Mouse (Mus musculus): ENCODE measurements around the gene Tekt5. TPM values are rescaled to one million over a fixed set of nuclear protein-coding genes. Genes with fewer than 3 reads are reported as not detected.

The Tekt5 gene
- not detected in 2 replicates for polyA plus RNA-seq (2011; ENCODE audit: insufficient read length, low read depth, missing spikeins)

DNA sequence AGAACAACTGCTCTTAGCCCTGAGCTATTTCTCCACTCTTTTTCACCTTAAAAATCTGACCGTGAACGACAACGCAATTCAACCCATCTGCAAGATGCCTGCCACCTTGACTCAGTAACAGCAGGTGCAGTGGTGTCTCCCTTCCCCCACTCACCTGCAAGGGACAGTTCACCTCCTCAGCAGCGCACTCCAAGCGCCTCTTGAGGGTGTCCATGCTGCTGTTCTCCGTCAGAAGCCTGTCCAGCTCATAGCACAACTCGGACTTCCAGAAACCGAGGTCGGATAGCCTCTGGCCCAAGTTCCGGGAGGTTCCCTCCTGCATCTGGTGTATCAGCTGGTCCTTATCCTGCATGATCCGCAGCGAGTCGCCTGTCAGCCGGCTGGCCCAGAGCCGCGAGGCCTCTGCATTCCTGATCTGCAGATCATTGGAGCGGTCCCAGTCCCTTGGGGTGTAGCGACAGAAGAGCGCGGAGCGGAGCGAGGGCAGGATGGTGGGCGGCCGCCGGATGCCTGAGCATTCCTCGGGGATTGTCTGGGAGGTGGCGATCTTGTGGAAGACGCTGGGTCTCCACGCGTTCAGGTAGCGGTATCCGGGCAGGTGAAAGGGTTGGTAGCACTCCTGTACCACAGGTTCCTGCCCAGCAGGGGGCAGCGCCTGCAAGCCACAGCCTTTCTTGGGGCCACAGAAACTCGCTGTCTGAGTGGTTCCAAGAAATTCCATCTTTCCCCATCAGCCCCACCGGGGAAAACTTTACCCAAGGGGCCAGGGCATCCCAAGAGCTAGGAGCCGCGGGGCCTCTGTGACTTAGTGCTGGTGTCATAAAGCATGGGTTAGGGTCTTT, at the start of gene Tekt5:
TSS of gene Tekt5 (minus strand) at position 792 of the 842 bp plus-strand sequence.
- Histone ChIP-seq H3K4me1 (ENCODE audit: control insufficient read depth, insufficient read depth, low read length) (no peaks in the 10 kb centered on the region), H3K27ac (ENCODE audit: insufficient read depth, low read length) (no peak within 1 kb of the TSS), H3K4me3 (ENCODE audit: insufficient read depth, low read length) (0 out of 2 replicates have a peak within 1 kb of the TSS, but pooled peaks have one; percentile 1)
- TF ChIP-seq CTCF (IDR thresholded peaks at IDR 0.05; ENCODE audit: borderline replicate concordance, insufficient read depth, low read length): 0 out of 2 replicates have a peak, but pooled peaks have one; percentile 22
- TF ChIP-seq POLR2A (IDR thresholded peaks at IDR 0.05; ENCODE audit: low read depth, low read length): no peak

DNA sequence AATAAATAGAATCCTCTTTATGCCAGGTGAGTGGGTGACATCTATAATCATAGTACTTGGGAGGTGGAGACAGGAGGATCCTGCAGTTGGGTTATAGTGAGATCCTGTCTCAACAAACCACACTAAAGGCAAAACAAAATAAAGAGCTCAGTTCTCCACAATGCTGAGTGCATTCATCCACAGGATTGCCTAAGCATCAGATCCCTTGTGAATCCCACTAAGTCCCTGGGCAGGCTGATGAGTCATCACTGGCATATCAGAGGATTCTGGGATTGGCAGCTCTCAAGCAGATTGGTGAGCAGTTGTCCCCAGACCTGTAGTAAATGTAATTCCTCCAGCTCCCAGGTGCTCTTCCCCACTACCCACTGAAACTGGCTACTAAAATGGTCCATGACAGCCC, 48.4 kb upstream of the Tekt5 start:
- H3K4me3 ChIP-seq (ENCODE audit: insufficient read depth, low read length): no peak overlapping the region
- TF ChIP-seq POLR2A (IDR thresholded peaks at IDR 0.05; ENCODE audit: low read depth, low read length) (no peak), CTCF (IDR thresholded peaks at IDR 0.05; ENCODE audit: borderline replicate concordance, insufficient read depth, low read length) (no peak)
- no peak overlapping the region for H3K27ac ChIP-seq (ENCODE audit: insufficient read depth, low read length)
- H3K4me1 ChIP-seq (ENCODE audit: control insufficient read depth, insufficient read depth, low read length): no peaks in the 10 kb centered on the region

DNA sequence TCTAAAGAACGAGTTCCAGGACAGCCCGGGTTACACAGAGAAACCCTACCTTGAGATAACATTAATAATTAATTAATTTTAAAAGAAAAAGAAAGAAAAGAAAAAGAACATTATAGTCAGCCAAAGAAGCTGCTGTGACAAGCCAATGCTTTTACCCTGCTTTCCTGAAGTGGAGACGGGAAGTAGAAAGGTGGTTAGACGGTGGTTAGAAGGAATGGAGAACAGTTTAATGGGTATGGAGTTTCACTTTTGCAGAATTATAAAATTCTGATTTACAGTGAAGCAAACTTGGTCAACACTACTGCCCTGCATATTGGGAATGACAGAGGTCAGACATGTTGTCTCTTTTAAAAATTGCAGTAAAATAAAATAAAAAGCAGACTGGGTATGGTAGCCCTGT, 46.5 kb upstream of the Tekt5 start:
- TF ChIP-seq POLR2A (IDR thresholded peaks at IDR 0.05; ENCODE audit: low read depth, low read length) (no peak), CTCF (IDR thresholded peaks at IDR 0.05; ENCODE audit: borderline replicate concordance, insufficient read depth, low read length) (no peak)
- Histone ChIP-seq H3K4me1 (ENCODE audit: control insufficient read depth, insufficient read depth, low read length) (no peaks in the 10 kb centered on the region), H3K4me3 (ENCODE audit: insufficient read depth, low read length) (no peak overlapping the region), H3K27ac (ENCODE audit: insufficient read depth, low read length) (no peak overlapping the region)

DNA sequence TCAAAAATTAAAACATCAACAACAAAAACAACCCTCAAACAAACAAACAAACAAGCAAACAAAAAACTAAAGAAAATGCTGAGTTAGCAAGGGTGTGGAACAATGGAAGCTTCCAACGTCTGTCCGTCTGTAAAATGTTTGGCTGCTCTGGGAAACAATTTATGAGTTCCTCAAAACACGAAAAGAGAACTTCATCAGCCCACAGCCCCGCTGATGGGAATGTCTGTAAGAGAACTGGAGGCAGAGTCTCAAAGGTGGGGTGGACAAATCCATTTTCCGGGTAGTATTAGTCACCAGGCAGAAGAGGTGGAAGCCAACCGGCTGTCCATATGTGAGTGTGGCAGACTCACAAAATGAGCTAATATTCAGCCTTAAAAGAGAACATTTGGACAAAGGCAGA, 46.0 kb upstream of the Tekt5 start:
- no peaks in the 10 kb centered on the region for H3K4me1 ChIP-seq (ENCODE audit: control insufficient read depth, insufficient read depth, low read length)
- no peak overlapping the region for H3K4me3 ChIP-seq (ENCODE audit: insufficient read depth, low read length)
- H3K27ac ChIP-seq (ENCODE audit: insufficient read depth, low read length): no peak overlapping the region
- no peak for TF ChIP-seq CTCF (IDR thresholded peaks at IDR 0.05; ENCODE audit: borderline replicate concordance, insufficient read depth, low read length)
- no peak for TF ChIP-seq POLR2A (IDR thresholded peaks at IDR 0.05; ENCODE audit: low read depth, low read length)

DNA sequence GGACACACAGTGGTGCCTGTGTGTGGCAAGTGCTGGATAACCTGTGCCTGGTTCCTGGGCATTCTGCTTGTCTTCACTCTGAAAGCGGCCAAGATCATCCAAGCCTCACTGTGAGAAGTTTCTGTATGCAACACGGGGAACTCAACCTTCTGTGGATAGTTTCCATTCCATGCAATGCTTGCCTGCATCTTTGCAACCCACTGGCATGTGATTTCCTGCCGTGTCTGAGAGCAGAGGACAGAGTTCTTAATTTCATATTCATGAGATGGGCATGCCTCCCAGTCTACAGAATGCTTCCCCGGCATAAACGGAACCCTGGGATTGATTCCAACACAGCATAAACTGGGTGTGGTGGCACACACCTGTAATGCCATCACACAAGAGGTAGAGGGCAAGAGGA, 42.8 kb upstream of the Tekt5 start:
- Histone ChIP-seq H3K4me1 (ENCODE audit: control insufficient read depth, insufficient read depth, low read length) (no peaks in the 10 kb centered on the region), H3K4me3 (ENCODE audit: insufficient read depth, low read length) (no peak overlapping the region), H3K27ac (ENCODE audit: insufficient read depth, low read length) (no peak overlapping the region)
- TF ChIP-seq CTCF (IDR thresholded peaks at IDR 0.05; ENCODE audit: borderline replicate concordance, insufficient read depth, low read length) (no peak), POLR2A (IDR thresholded peaks at IDR 0.05; ENCODE audit: low read depth, low read length) (no peak)

DNA sequence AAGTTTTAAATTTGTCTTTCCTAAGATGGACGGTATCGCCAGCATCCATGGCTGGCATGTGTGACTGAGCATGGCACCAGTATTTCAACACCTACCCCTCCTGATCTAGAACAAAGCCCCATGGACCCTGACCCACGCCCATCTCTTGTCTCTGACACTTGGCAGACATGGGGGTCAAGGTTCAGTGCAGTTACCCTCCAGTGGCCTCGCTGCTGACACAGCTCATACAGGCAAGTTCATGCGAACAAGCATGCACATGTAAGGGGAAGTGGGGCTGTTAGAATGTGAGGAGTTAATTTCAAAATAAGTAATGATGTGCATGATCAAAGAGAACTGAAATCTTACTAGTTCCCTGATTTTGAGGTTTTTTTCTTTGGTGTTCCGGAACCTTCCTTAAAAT, 40.9 kb upstream of the Tekt5 start:
- H3K4me1 ChIP-seq (ENCODE audit: control insufficient read depth, insufficient read depth, low read length): no peaks in the 10 kb centered on the region
- TF ChIP-seq POLR2A (IDR thresholded peaks at IDR 0.05; ENCODE audit: low read depth, low read length) (no peak), CTCF (IDR thresholded peaks at IDR 0.05; ENCODE audit: borderline replicate concordance, insufficient read depth, low read length) (no peak)
- no peak overlapping the region for H3K27ac ChIP-seq (ENCODE audit: insufficient read depth, low read length)
- H3K4me3 ChIP-seq (ENCODE audit: insufficient read depth, low read length): no peak overlapping the region

DNA sequence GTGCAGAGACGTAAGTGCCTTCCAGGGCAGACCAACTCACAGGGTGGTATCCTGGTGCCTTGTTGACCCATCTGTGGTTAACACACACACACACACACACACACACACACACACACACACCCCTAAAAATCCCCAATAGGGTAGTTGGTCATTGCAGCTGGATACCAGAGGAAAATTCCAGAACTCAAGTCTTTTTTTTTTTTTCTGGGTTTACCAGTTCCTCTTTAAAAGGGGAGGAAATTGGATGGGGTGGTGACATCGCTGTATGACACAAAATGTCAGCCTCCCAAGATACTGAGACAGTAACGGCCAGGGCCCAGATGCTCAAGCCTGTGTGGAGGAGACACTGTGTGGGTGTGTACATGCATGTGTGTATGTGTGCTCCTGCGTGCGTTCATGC, 38.1 kb upstream of the Tekt5 start:
- TF ChIP-seq CTCF (IDR thresholded peaks at IDR 0.05; ENCODE audit: borderline replicate concordance, insufficient read depth, low read length) (no peak), POLR2A (IDR thresholded peaks at IDR 0.05; ENCODE audit: low read depth, low read length) (no peak)
- no peak overlapping the region for H3K27ac ChIP-seq (ENCODE audit: insufficient read depth, low read length)
- H3K4me3 ChIP-seq (ENCODE audit: insufficient read depth, low read length): no peak overlapping the region
- no peaks in the 10 kb centered on the region for H3K4me1 ChIP-seq (ENCODE audit: control insufficient read depth, insufficient read depth, low read length)

DNA sequence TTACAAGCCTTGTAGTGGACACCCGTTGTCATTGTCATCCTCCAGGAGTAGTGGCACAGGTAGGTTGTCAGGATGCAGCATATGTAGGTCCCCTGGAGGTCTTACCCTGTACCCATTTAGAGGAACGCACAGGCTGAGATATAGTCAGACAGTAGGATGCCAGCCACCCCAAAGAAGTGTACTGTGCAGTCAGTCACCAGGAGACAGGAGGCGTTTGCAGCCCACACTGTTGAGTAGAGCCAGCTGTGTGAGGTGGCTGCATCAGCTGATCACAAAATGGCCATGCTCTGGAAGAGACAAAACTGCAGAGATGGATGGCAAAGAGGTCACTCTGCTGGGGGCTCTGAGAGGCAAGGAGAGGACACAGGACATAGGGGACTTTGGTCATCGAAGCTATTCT, 37.1 kb upstream of the Tekt5 start:
- Histone ChIP-seq H3K27ac (ENCODE audit: insufficient read depth, low read length) (no peak overlapping the region), H3K4me3 (ENCODE audit: insufficient read depth, low read length) (no peak overlapping the region), H3K4me1 (ENCODE audit: control insufficient read depth, insufficient read depth, low read length) (no peaks in the 10 kb centered on the region)
- TF ChIP-seq POLR2A (IDR thresholded peaks at IDR 0.05; ENCODE audit: low read depth, low read length) (no peak), CTCF (IDR thresholded peaks at IDR 0.05; ENCODE audit: borderline replicate concordance, insufficient read depth, low read length) (no peak)

DNA sequence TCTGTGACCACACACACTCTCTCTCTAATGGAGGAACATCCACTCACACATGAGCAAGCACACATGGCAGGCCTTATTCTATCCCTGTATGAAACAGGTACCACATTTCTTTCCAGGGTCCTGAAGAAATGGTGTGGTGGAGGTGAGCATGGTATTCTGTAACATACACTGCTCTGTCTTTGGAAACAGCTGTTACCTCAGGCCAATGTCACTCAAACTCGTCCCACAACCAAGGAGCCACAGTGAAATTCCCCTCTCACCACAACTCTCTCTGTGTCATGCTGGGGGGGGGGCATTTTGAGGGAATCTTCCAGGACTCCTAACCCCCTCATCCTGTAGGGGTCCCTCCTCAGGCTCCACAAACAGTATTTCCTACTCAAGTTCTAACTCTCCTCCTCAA, 36.6 kb upstream of the Tekt5 start:
- no peaks in the 10 kb centered on the region for H3K4me1 ChIP-seq (ENCODE audit: control insufficient read depth, insufficient read depth, low read length)

DNA sequence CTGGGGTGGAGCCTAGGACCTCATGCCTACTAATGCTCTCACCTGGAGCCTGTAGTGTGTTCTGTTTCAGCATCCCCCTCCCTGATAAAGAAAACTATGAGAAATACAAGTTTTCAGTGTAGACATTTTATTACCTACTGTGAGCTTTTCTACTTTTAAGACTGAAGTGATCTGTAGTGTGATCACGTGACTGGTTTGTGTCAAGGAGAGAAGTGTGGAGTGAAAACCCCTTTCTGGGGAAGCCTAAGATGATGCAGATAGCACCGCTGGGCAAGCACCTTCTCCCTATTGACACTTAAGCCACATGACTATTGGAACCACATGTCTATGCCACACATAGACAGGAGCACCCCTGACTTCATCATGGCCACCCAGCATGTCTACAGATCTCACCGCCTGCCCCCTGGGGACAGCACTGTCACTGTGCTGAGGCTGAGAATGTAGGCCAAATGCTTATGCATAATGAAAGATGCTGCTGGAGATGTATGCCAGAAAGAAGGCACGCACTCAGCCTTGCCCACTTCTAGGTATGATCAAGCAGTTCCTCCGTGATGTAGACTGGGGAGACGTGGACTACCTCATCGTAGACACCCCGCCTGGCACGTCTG, 25.3 kb upstream of the Tekt5 start:
- TF ChIP-seq CTCF (IDR thresholded peaks at IDR 0.05; ENCODE audit: borderline replicate concordance, insufficient read depth, low read length) (no peak), POLR2A (IDR thresholded peaks at IDR 0.05; ENCODE audit: low read depth, low read length) (no peak)
- H3K27ac ChIP-seq (ENCODE audit: insufficient read depth, low read length): no peak overlapping the region
- no peaks in the 10 kb centered on the region for H3K4me1 ChIP-seq (ENCODE audit: control insufficient read depth, insufficient read depth, low read length)
- no peak overlapping the region for H3K4me3 ChIP-seq (ENCODE audit: insufficient read depth, low read length)

More for the DNA sequence above, 36.6 kb upstream of the Tekt5 start:
- TF ChIP-seq CTCF (IDR thresholded peaks at IDR 0.05; ENCODE audit: borderline replicate concordance, insufficient read depth, low read length) (no peak), POLR2A (IDR thresholded peaks at IDR 0.05; ENCODE audit: low read depth, low read length) (no peak)
- no peak overlapping the region for H3K4me3 ChIP-seq (ENCODE audit: insufficient read depth, low read length)
- no peak overlapping the region for H3K27ac ChIP-seq (ENCODE audit: insufficient read depth, low read length)
